Mouse (Mus musculus) embryo, embryonic 10 days (tissue): ENCODE results near the gene 4921524J17Rik.
A peak's percentile ranks its signal among the peaks of the same experiment; 100 is the strongest.

Experiments
- DNase-seq: peaks from one replicate; pipeline ENCODE4 v3.0.0-alpha.2; 2015; ENCODE audit warnings: low spot score

Gene 4921524J17Rik

DNA sequence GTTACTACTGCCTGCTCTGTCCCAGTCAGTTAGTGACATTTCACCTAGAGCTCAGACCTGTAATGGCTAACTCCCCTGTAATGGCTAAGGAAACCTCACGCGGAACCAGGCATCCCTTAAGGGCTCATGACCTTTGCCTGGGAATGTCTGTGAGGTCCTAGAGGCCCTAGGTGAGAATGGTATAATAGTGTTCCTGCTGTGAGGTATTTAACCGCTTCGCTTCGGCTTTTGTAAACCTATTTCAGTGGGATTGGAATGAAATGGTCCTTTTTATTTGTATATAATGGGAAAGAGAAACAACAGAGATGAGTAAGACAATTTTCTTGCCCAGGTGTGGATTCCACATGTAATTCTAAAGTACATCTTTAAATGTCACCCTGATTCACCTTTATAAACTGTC is 8.9 kb upstream of the 4921524J17Rik start:
- no peak for DNase-seq

GRCm38 (mm10) chr8:85435736-85436135 is 3.1 kb upstream of the 4921524J17Rik start:
- DNase-seq = peak; percentile 45

GRCm38 (mm10) chr8:85434817-85435216 is 2.2 kb upstream of the 4921524J17Rik start:
- DNase-seq = no peak

DNA sequence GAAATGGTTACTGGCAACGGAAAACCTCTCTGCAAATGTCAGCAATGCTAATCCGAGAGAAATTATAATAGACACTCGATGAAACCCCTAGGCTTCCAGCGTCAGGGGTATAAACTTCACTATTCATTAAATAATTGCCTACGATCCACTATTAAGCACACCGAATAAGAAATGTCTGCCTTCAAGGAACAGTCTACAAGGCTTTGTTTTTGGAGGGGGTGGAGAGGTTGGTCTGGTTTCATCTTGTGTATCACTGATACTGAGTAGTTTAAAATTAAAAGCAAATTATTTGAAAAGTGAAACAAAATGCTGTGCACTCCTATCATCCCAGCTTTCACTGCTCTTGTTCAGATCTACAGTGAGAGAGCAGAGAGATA is 372 bp upstream of the 4921524J17Rik start:
- DNase-seq = no peak

- DNase-seq = peak; percentile 53
Observed at GRCm38 (mm10) chr8:85431281-85432167, 1.1 kb downstream of the 4921524J17Rik start.

DNA sequence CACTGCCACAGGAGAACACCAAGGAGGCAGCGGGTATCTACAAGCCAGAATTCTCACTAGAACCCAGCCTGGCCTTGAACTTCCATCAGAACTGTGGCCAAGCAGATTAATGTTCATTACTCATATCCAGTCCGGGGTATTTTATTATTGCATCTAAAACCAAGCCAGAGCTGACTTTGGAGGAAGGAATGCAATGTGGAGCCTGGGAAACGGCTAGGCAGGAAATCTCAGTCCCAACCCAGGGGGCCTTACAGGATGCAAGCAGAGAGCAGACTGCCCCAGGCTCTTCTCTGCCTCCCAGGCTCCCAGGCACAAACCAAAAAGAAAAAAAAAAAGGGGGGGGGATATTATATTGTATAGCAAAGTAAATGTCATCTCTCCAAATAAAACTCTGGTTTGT is 1.8 kb downstream of the 4921524J17Rik start:
- DNase-seq = peak; percentile 23

- DNase-seq = peak; percentile 71
Observed at GRCm38 (mm10) chr8:85429219-85429618, 3.4 kb downstream of the 4921524J17Rik start.

- no peak for DNase-seq
Observed at GRCm38 (mm10) chr8:85427026-85427425, 5.6 kb downstream of the 4921524J17Rik start.

DNA sequence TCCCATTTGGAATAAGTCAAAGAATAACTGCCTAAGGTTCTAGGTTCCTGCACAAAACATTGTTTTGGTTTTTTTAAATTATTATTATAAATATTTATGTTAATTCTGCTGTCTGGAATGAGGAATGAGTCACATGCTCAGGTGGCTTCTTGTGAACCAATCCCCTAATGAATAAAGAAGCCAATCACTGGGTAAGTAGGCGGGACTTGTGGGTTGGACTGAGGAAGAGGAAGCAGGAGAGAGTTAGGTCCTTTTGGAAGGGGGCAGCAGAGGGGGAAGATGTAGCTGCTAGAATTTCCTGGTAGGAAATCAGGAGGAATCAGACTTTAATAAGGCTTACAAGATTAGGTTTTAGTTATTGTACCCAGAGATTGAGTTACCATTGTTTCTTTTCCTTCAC is 11.3 kb downstream of the 4921524J17Rik start:
- no peak for DNase-seq

DNA sequence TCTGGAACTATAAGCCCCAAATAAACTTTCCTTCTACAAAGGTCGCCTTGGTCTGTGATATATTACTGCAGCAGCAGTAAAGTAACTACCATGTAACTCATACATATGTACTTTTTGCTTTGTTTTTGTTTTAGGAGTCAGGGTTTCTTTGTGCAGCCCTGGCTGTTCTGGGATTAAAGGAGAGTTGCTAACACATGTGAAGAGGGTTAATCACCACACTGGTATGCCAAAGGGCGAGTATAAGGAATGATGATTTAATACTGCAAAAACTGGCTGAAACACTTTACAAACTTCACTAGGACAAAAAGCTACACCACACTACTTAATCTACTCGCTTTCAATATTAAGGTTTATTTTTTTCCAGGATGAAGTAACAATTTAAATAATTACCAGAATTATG is 24.1 kb downstream of the 4921524J17Rik start:
- DNase-seq = no peak

- DNase-seq = peak; percentile 52
Observed at GRCm38 (mm10) chr8:85408053-85408505, 24.6 kb downstream of the 4921524J17Rik start.

DNA sequence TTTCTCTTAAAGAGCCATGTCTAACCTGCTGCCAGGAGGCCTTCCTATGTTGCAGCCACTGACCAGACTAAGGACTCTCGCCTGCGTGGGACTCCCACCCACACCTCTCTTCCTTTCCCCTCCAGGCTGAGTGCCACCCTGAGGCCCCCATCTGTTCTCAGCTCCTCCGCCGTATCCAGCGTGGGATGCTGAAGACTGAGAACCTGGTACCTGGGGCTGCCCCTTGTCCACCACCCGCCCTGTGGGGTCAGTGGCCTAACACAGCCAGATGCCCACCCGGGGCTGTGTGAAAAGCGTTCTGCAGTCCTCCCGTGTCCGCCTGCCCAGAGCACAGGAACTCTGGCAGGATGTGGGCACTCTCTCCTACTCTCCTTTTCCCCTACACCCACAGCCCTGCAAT is 26.7 kb downstream of the 4921524J17Rik start:
- no peak for DNase-seq

GRCm38 (mm10) chr8:85405418-85405817 is 27.2 kb downstream of the 4921524J17Rik start:
- peak; percentile 57 for DNase-seq

GRCm38 (mm10) chr8:85398548-85398947 is 34.1 kb downstream of the 4921524J17Rik start:
- no peak for DNase-seq

DNA sequence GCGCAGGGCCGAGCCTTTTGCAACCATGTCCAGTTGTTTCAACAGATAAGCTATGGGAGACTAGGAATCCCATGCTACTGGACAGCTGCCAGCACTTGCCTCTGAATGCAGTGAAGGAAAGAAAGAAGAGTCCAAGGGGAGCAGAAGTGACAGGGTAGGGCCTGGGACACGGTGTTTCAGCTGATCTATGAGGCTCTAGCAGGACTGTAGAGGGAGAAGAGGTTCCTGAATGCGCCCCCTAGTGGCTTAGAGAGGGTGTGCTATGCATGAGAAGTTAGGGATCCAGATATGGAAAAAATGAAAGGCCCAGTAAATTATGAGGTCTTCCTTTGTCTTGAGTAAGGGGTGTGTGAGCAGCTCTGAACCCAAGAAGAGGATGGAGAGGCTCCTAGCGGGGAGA is 35.1 kb downstream of the 4921524J17Rik start:
- peak; percentile 69 for DNase-seq

- DNase-seq = no peak
Observed at GRCm38 (mm10) chr8:85396432-85397079, 36.1 kb downstream of the 4921524J17Rik start.

- no peak for DNase-seq
Observed at GRCm38 (mm10) chr8:85395681-85396431, 36.8 kb downstream of the 4921524J17Rik start.

- no peak for DNase-seq
Observed at GRCm38 (mm10) chr8:85395017-85395416, 37.6 kb downstream of the 4921524J17Rik start.

DNA sequence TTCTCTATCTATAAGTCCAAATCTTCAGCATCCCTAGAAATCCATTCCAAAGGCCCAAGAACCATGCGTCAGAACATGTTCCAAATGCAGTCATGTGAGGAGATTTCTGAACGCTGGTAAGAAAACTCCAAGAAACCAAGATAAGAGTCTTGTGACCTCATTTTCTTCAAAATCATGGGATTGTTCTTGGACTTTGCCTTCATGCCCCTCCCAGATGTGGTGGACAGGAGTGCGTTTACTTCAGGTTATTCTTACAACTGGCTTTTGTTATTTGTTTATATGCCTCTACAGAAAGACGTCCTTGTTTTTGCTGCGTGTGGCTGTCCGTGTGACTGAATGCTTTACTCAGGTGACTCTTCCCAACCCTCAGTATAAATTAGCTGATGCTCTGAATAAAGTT is 39.4 kb downstream of the 4921524J17Rik start:
- DNase-seq = no peak

DNA sequence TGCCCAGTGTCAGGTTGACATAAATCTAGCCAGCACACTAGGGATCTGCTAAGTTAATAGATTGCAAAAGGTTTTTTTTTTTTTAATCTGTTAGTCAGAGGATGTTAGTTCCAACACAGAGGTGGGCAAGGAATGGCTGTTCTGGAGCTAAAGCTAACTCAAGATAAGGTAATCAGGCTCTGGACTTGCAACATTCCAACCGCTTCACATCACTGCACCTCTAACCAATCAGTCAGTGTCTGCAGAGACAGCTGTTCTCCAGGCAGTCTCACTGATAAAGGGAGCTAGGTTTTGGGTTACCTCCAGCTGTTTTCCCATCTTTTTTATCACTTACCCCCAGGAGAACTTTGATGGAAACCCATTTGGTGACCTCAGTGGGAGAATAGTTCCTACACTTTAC is 41.2 kb downstream of the 4921524J17Rik start:
- no peak for DNase-seq

DNA sequence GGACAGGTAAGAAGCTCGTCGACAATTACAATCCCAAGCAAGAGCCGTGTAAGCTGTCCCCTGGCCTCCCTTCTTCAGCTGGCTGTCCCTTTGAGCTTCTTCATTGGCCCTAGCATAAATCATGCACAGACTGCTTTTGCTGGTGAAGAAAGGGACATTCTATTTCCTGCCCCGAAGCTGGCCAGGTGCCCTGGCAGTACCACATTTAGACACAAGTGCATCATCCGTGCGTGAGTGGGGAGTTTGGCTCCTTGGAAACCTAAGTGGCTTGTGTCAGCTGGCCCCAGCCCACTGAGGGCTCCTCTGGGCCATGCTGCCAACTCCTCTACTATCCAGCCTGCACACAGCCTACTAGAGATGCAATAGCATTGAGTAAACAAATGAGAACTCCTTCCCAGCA is 46.4 kb downstream of the 4921524J17Rik start, which contains the start of gene Mylk3:
Gene Mylk3, minus strand, starts transcription at position 141 of the 400 bp plus-strand sequence.
- no peak for DNase-seq

GRCm38 (mm10) chr8:85381926-85382325 is 50.7 kb downstream of the 4921524J17Rik start:
- DNase-seq = no peak
